Mouse (Mus musculus) neural tube, embryonic 15.5 days (tissue): ENCODE measurements around the gene Parp6. TPM values are rescaled to one million over a fixed set of nuclear protein-coding genes. Genes with fewer than 3 reads are reported as not detected.
A peak's percentile ranks its signal among the peaks of the same experiment; 100 is the strongest.

ENCODE experiments used
- ATAC-seq: fragments of 200-750 bp; cut with Nextera tagmentation; 2 replicates; pipeline ENCODE4 v1.8.0; 2017; ENCODE audit warnings: mild to moderate bottlenecking, moderate TSS enrichment, moderate library complexity; ENCODE audit not compliant: low FRiP score
- H3K27ac ChIP-seq: fragments of 300-500 bp; sonication (generic); replicated peaks from 2 replicates; pipeline ENCODE4 v1.5.1; 2015; ENCODE audit warnings: mild to moderate bottlenecking, inconsistent platforms
- H3K27me3 ChIP-seq: fragments of 300-500 bp; sonication (generic); replicated peaks from 2 replicates; pipeline ENCODE4 v1.6.1; 2015; ENCODE audit warnings: inconsistent platforms
- H3K36me3 ChIP-seq: fragments of 300-500 bp; sonication (generic); 2 replicates; pipeline ENCODE4 v1.6.1; 2015; ENCODE audit warnings: inconsistent platforms
- H3K4me1 ChIP-seq: fragments of 300-500 bp; sonication (generic); 2 replicates; pipeline ENCODE4 v1.6.1; 2015; ENCODE audit warnings: inconsistent platforms
- H3K4me2 ChIP-seq: fragments of 300-500 bp; sonication (generic); 2 replicates; pipeline ENCODE4 v1.6.1; 2015; ENCODE audit warnings: inconsistent platforms, mild to moderate bottlenecking, moderate library complexity
- H3K4me3 ChIP-seq: fragments of 300-500 bp; sonication (generic); replicated peaks from 2 replicates; pipeline ENCODE4 v1.5.1; 2015; ENCODE audit warnings: mild to moderate bottlenecking, inconsistent platforms
- H3K9ac ChIP-seq: fragments of 300-500 bp; sonication (generic); replicated peaks from 2 replicates; pipeline ENCODE4 v1.6.1; 2015; ENCODE audit warnings: mild to moderate bottlenecking, inconsistent platforms
- H3K9me3 ChIP-seq: fragments of 300-500 bp; sonication (generic); replicated peaks from 2 replicates; pipeline ENCODE4 v1.6.1; 2016; ENCODE audit warnings: inconsistent platforms
- WGBS: fragments of 180-500 bp; shearing (Covaris S2); methylation state at CpG from one replicate; pipeline ENCODE4 v1.1.7; 2015; ENCODE audit warnings: mixed read lengths; 5-methylcytosine and 5-hydroxymethylcytosine counted together
- polyA plus RNA-seq: library from polyadenylated mRNA; unstranded; fragments of >200 nt; fragmentation: Nextera tagmentation; extraction: Ambion mirVana; gene quantifications from 2 replicates; pipeline ENCODE4 v1.2.1, GENCODE M21; 2015

Gene Parp6
- polyA plus RNA-seq, 1 experiment from 2014 or later = 208 TPM

GRCm38 (mm10) chr9:59687416-59688046 lies 70.4 kb downstream of the Parp6 start:
- Histone ChIP-seq H3K27ac (no peak overlapping the region), H3K27me3 (no peaks in the 10 kb centered on the region), H3K4me1 (peaks cover 10% of the 10 kb centered on the region), H3K4me2 (no peak overlapping the region), H3K9ac (no peak overlapping the region), H3K9me3 (no peaks in the 10 kb centered on the region), H3K4me3 (no peak overlapping the region), H3K36me3 (no peaks in the 10 kb centered on the region)
- 45% methylated on average over 6 of the region's 6 CpGs for WGBS
- ATAC-seq = no peak

GRCm38 (mm10) chr9:59691635-59692094 lies 74.6 kb downstream of the Parp6 start:
- no peaks in the 10 kb centered on the region for H3K36me3 ChIP-seq
- 2% methylated on average over 23 of the region's 23 CpGs for WGBS
- peak; percentile 85 for ATAC-seq
- H3K9me3 ChIP-seq = no peaks in the 10 kb centered on the region
- peak overlapping the region; percentile 65 for H3K4me2 ChIP-seq
- peak overlapping the region; percentile 31 for H3K4me3 ChIP-seq
- H3K27me3 ChIP-seq = no peaks in the 10 kb centered on the region
- H3K9ac ChIP-seq = 0 out of 2 replicates have a peak overlapping the region, but pooled peaks have one; percentile 8
- peaks cover 10% of the 10 kb centered on the region for H3K4me1 ChIP-seq
- H3K27ac ChIP-seq = peak overlapping the region; percentile 54

- WGBS = 36% methylated on average over 9 of the region's 9 CpGs
- Histone ChIP-seq H3K9me3 (no peaks in the 10 kb centered on the region), H3K27me3 (no peaks in the 10 kb centered on the region), H3K4me1 (peaks cover 10% of the 10 kb centered on the region), H3K27ac (peak overlapping the region; percentile 54), H3K4me3 (peak overlapping the region; percentile 31), H3K36me3 (no peaks in the 10 kb centered on the region), H3K9ac (0 out of 2 replicates have a peak overlapping the region, but pooled peaks have one; percentile 8), H3K4me2 (peak overlapping the region; percentile 65)
- peak; percentile 72 for ATAC-seq
Observed at GRCm38 (mm10) chr9:59692145-59692544, 75.1 kb downstream of the Parp6 start.

- Histone ChIP-seq H3K9me3 (no peaks in the 10 kb centered on the region), H3K4me3 (no peak overlapping the region), H3K27me3 (no peaks in the 10 kb centered on the region), H3K4me2 (no peak overlapping the region), H3K27ac (no peak overlapping the region), H3K9ac (no peak overlapping the region), H3K4me1 (peaks cover 10% of the 10 kb centered on the region), H3K36me3 (no peaks in the 10 kb centered on the region)
- 60% methylated on average over 16 of the region's 16 CpGs for WGBS
- no peak for ATAC-seq
Observed at GRCm38 (mm10) chr9:59694571-59695450, 77.7 kb downstream of the Parp6 start.

GRCm38 (mm10) chr9:59695451-59695813 lies 78.3 kb downstream of the Parp6 start:
- ATAC-seq = no peak
- H3K27ac ChIP-seq = no peak overlapping the region
- 50% methylated on average over 3 of the region's 3 CpGs for WGBS

GRCm38 (mm10) chr9:59696381-59696780 lies 79.3 kb downstream of the Parp6 start:
- H3K4me1 ChIP-seq = peaks cover 10% of the 10 kb centered on the region
- no peak for ATAC-seq
- H3K27me3 ChIP-seq = no peaks in the 10 kb centered on the region
- no peak overlapping the region for H3K4me3 ChIP-seq
- WGBS = 89% methylated on average over 3 of the region's 3 CpGs
- H3K27ac ChIP-seq = no peak overlapping the region
- H3K9me3 ChIP-seq = no peaks in the 10 kb centered on the region
- H3K4me2 ChIP-seq = no peak overlapping the region
- no peak overlapping the region for H3K9ac ChIP-seq
- no peaks in the 10 kb centered on the region for H3K36me3 ChIP-seq

More at GRCm38 (mm10) chr9:59695451-59695813, 78.3 kb downstream of the Parp6 start:
- H3K9ac ChIP-seq = no peak overlapping the region
- H3K27me3 ChIP-seq = no peaks in the 10 kb centered on the region
- no peaks in the 10 kb centered on the region for H3K9me3 ChIP-seq
- H3K36me3 ChIP-seq = no peaks in the 10 kb centered on the region
- no peak overlapping the region for H3K4me3 ChIP-seq
- no peak overlapping the region for H3K4me2 ChIP-seq
- H3K4me1 ChIP-seq = peaks cover 10% of the 10 kb centered on the region

Other genes starting within 250 kb of the Parp6 start
- gene Arih1, start 130.7 kb upstream of the Parp6 start, polyA plus RNA-seq = 16.2 and 16.4 TPM in 2 replicates
- gene Hexa, start 77.7 kb upstream of the Parp6 start, polyA plus RNA-seq = 59.9 and 64.3 TPM in 2 replicates
- gene Tmem202, start 77.4 kb upstream of the Parp6 start, polyA plus RNA-seq = 0.83 and 1.3 TPM in 2 replicates
- 30.5 and 35.8 TPM in 2 replicates for gene Celf6, start 39.4 kb upstream of the Parp6 start, polyA plus RNA-seq
- gene Pkm, start 39.1 kb downstream of the Parp6 start, polyA plus RNA-seq = 997 and 1,089 TPM in 2 replicates
- 3.8 and 4.2 TPM in 2 replicates for gene Gramd2, start 62.9 kb downstream of the Parp6 start, polyA plus RNA-seq
- 8.4 and 11.3 TPM in 2 replicates for gene Senp8, start 133.4 kb downstream of the Parp6 start, polyA plus RNA-seq
- 21.1 and 23.8 TPM in 2 replicates for gene Myo9a, start 133.6 kb downstream of the Parp6 start, polyA plus RNA-seq